Mouse (Mus musculus): ENCODE measurements around the gene Grpel1. TPM values are rescaled to one million over a fixed set of nuclear protein-coding genes. Genes with fewer than 3 reads are reported as not detected.

The Grpel1 gene
- polyA plus RNA-seq, 2 experiments from 2014 or later = 40.4 to 41.8 TPM

DNA sequence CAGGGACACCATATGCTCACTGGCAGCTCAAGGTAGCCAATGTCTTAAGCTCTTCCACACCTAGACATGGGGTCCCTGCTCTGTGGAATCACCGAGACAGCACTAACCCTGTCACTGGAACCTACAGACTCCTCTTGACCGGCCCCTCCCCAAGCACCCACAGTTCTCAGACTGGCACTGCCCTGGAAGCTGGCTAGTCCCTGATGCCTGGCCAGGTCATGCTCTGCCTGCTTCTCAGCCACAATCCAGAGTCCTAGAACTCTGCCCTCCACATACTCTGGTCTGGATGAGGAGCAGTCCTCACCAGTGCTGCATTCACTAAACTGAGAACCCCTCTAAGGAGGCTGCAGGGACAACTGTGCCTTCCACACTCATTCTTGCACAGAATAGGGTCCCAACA lies 46.2 kb downstream of the Grpel1 start:
- no peak for ATAC-seq

DNA sequence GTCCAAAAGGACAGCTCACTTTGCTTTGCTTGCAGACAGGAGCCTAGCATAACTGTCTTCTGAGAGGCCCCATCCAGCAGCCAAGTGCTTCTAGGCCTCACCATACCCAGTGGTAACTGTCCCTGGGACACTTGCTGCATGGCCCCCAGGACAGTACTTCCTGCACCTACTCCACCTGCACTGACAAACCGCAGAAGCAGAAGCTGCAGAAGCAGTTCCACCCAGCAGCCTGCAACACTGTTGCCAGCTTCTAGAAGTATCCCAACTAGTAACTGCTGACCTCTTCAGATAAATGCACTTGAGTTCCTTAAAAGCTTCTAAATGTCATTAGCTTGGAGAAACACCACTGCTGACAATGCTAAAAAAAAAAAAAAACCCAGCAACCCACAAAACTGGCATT lies 50.3 kb downstream of the Grpel1 start:
- ATAC-seq = no peak

DNA sequence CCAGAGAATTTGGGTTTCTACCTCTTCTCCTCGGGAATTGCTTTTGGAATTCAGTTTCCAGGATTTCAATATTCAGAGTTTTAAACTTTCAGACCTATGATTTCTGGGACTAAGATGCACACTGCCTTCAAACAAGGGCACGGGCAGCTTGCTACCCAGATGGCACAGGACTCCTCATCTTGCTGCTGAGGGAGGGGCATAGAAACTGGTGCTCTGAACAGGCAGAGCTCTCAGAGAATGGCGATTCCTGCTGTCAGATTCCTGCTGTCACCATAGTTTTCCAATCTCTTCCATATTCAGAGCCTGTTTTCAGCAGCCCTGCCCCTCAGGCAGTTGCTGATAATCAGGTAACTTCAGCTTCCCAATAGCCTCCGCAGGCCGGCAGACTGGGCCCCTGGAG lies 50.8 kb downstream of the Grpel1 start:
- no peak for ATAC-seq

DNA sequence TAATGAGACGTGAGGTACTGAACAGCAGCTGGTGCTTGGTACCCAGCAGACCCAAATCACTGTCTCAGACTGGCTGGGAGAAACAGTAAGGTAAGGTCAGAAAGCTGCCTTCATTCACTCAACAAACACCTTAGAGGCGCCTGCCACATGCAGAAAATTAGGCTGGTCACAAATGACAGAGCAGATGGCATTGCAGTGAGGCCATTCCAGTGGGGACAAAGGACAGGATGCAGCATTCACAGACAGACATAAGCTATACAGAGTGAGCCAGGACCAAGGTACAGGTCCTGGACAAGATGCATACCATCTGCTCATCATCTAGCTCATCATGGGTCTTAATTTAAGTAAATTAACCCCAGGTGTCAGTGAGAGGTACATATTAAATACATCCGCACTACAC lies 52.8 kb downstream of the Grpel1 start:
- ATAC-seq = no peak

DNA sequence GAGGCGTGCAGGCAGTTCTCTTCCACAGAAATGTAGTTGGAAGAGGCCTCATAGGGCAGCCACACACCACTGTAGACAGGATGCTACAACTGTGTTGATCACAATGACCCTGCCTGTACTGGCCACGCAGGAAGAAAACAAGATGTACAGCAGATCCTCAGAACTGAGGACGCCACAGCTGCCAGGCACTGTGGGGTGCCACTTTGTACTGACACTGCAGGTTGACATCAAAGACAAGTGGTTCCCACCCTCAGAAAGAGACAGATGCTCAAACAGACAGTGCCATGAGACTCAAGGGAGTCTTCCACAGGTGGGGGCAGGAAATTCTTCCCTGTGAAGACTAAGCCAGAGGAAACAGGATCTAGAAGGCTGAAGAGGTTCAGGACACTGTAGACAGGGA lies 55.0 kb downstream of the Grpel1 start:
- no peak for ATAC-seq

DNA sequence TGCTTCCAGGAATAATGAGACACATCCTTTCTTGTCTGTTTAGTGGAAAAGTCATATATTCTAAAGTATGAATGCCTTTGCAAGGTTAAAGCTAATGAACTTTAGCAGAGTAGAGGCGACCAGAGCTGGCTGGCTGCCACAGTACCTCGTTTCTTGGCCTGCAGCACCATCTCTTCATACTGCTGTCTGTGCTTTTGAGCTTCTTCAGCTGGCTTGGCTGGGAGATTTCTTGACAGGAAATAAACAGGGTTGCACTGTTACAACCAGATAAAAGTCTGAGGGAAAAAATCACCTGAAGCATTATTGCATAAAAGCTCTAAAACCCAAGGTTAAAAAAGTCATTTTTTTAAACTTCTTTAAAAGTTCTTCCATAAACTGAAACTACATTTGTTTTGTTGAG lies 58.0 kb downstream of the Grpel1 start:
- no peak for ATAC-seq

DNA sequence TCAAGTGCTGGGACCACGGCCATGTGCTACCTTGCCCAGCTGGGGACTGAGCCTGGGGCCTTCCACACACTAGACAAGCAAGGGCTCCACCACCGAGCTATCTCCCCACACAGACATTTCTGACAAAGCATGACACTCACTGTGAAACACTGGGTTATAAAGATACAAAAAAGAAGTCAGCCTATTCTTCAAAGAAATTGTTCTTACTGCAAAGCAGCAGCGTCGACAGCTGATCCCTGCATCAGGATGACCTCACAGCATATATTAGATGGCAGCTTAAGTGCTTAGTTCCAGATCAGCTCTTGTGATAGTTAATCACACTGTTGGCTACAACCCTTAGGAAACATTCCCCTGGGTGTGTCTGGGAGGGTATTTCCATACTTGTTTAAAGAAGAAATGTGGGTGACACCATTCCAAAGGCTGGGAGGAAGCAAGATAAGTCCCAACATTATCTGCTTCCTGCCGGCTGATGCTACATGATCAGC lies 58.5 kb downstream of the Grpel1 start:
- ATAC-seq = no peak

Other genes with a start within 250 kb of the Grpel1 start
- 1 to 10 TPM; 4.5 to 4.7 TPM for gene Sorcs2, start 66.9 kb upstream of the Grpel1 start, polyA plus RNA-seq (2017; shearing (Covaris generic))
- 1 to 10 TPM; 3.0 to 3.9 TPM for gene Tada2b, start 19.3 kb downstream of the Grpel1 start, polyA plus RNA-seq (2017; shearing (Covaris generic))
- gene Ccdc96, start 19.6 kb downstream of the Grpel1 start, polyA plus RNA-seq (2017; shearing (Covaris generic)) = not detected
- gene Tbc1d14, start 128.3 kb downstream of the Grpel1 start, polyA plus RNA-seq (2017; shearing (Covaris generic)) = 10 to 100 TPM; 58.5 to 95.0 TPM
- 10 to 100 TPM; 32.6 to 34.7 TPM for gene D5Ertd579e, start 231.0 kb downstream of the Grpel1 start, polyA plus RNA-seq (2017; shearing (Covaris generic))

All from CD4-positive, CD25-positive, alpha-beta regulatory T cell, adult 4 months (primary cell).